Mouse (Mus musculus) heart, postnatal 4 days (tissue): Measurements from ENCODE around the gene Gm960. TPM values are rescaled to one million over a fixed set of nuclear protein-coding genes. Genes with fewer than 3 reads are reported as not detected.

Experiments
- DNase-seq: peaks from one replicate; pipeline ENCODE4 v3.0.0; 2021
- total RNA-seq, 2 experiments: library from RNA; stranded (reverse); gene quantifications; 2 replicates each; pipeline ENCODE4 v1.2.3; 2021

Gene Gm960
- total RNA-seq, 2 experiments from 2014 or later: 0.12 to 0.68 TPM

DNA sequence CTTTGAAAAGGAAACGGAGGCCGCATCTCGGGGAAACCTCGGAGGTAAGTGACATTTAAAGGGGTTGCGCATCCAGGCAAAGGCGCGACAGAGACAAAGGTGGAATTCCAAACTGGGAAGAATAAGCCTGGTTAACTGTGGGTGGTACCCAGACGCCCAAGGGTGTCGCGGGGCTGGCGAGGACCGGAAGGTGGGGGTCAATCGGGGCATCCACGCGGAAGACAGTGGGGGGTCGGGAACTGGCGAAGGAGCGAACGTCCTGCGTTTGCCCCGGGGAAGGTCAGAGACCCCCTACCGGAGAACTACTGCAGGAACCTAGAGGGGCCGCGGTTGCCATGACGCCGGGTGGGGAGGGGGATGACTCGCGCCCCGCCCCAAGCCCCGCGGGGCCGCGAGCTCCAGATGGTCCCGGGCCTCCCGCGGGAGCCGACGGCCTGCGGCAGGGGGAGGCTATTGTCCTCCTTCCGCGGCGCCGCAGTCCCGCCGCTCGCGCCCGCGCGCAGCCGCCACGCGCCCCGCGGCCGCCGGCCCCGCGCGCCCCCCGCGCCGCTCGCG, 13.2 kb upstream of the Gm960 start:
- no peak for DNase-seq

- DNase-seq: no peak
Measured at GRCm38 (mm10) chr19:4711098-4711600, 12.7 kb upstream of the Gm960 start, which contains the start of gene Sptbn2. TSS of gene Sptbn2 (plus strand) at chr19:4711167.

- no peak for DNase-seq
Measured at GRCm38 (mm10) chr19:4708765-4709164, 10.3 kb upstream of the Gm960 start.

DNA sequence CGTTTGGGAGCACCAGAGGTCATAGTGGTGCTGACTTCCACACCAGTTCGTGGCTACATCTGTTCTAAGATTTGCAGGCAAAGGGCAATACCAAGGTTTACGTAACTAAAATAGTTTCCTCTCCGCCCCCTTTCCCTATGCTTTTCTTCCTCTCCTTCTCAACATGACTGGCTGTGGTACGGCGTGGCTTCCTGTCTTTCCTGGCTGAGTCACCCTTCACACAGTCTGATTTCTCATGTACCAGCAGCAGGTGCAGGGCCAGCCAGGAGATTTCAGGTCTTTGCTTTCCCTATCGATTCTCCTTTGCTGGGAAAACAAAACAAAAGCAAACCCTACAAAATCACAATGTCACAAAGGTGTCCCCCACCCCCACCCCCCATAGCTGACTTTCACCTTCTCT, 2.8 kb upstream of the Gm960 start:
- no peak for DNase-seq

GRCm38 (mm10) chr19:4700656-4701055, 2.2 kb upstream of the Gm960 start:
- no peak for DNase-seq

- DNase-seq: no peak
Measured at GRCm38 (mm10) chr19:4699821-4700220, 1.4 kb upstream of the Gm960 start.

- no peak for DNase-seq
Measured at GRCm38 (mm10) chr19:4698856-4699255, 388 bp upstream of the Gm960 start.

DNA sequence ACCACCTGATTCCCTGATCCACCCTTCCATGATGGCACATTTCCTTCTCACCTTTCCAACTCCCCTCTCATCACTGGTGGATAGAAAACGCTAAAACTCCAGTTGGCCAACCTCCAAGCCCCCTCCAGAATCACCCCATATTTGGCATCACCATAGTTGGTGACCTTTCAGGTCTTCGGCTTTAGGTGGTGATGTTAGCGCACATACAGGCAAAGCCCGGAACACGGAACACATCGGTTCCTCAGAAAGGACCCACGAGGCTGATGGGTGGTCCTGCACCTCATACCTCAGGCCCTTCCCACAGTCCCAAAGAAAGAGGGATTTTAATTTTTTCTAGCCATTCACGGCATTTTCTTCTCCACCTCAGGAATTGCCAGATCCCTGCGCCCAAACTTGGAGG, 747 bp downstream of the Gm960 start:
- DNase-seq: no peak

DNA sequence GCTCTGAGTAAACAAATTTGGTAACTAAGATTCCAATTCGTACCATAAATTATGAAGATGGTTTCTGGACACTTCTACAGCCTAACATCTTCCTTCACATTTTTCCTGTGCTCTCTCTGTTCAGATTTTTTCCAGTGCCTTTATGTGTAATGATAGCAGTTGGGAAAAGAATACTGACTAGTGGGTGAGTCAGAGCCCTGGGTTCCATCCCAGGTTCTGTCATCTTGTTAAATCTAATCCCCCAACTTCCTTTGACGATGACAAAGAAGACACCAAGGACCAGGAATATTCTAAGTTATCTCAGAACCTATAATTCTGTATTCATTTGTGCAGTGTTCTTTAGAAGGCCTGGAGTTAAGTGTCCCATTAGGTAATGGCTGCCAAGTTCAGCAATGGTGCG, 1.3 kb downstream of the Gm960 start:
- DNase-seq: no peak

DNA sequence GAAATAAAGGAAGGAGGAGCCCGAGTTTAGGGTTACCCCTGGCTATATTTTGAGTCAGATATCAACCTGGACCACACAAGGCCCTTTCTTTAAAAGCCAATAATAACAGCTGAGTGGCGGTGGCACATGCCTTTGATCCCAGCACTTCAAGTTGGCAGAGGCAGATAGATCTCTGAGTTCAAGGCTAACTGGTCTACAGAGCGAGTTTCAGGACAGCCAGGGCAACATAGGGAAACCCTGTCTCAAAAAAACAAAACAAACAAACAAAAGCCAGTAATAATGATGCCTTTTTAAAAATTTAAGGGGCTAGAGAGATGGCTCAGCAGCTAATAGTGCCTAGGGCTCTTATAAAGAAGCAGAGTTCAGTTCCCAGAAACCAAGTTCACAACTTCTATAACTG, 4.1 kb downstream of the Gm960 start:
- DNase-seq: no peak

- DNase-seq: no peak
Measured at GRCm38 (mm10) chr19:4672401-4672800, 26.1 kb downstream of the Gm960 start.

DNA sequence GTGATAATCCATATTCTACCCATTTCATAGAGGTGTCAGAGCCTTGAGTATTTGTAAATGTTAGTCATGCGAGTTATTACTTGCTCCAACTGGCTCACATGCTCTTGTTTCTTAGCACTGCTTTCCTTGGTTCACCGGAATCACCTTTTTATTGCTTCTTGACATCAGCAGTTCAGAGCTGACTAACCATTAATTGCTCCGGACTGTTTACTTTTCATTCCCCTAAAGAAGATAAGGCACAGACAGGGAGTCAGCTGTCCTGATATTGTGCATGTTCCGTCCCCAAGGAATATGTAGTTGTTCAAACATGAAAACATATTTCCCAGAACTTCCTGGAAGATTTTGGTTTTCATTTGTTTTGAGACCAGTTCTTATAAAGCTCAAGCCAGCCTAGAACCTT, 27.7 kb downstream of the Gm960 start:
- no peak for DNase-seq

DNA sequence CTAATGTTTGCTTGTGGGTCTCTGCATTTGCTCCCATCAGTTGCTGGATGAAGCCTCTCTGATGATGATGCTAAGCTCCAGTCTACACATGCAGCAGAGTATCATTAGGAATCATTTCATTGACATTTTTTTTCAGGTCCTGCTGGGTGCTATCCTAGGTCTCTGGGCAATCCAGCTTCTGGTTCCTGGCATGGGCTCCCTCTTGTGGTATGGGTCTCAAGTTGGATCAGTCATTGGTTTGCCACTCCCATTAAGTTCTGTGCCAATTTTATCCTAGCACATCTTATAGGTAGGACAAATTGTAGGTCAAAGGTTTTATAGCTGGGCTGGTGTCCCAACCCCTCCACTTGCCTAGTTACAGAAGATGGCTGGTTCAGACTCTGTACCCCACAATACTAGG, 31.7 kb downstream of the Gm960 start:
- DNase-seq: no peak

DNA sequence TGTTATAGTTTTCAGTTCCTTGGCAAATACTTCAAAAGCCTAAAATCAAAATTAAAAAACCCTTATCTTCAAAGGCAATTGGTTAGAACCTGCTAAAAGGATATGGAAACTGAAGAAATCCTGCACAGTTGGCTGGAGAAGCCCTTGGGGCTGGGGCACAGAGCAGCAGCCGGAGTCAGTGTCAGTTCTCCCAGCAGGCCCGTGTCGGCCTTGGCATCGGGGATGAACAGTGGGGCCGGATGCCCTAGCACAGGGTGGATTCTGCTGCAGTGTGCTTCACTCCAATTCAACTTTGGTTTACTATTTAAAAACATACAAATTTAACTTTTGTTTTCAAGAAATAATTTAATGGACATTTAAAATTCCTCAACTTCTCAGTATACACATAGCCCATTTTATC, 40.3 kb downstream of the Gm960 start:
- DNase-seq: no peak

DNA sequence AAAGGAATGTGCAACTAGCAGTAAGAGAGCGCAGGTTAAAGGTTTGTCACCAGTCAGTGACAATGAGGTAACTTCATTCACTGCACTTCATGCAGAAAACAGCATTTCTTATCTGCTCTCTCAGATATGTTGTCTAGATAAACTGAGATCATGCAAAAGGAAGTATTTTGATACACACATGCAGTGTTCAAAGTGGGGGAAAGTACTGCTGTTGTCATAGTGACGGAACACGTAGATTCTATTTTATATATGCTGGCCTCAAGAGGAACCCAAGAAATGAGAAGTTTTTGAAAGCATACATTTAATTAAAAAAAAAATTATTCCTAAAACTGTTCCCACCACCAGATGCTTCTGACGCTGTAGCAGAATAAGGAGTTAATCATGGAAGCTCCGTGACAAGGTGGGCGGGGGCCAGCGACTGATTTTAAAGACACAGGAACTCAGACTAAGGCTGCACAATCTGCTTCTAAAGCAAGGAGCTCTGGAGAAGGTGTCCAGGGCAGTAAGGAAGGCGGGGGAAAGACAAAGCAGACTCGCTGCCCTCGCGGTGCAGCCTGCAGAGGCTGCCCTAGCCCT, 51.5 kb downstream of the Gm960 start:
- DNase-seq: no peak

DNA sequence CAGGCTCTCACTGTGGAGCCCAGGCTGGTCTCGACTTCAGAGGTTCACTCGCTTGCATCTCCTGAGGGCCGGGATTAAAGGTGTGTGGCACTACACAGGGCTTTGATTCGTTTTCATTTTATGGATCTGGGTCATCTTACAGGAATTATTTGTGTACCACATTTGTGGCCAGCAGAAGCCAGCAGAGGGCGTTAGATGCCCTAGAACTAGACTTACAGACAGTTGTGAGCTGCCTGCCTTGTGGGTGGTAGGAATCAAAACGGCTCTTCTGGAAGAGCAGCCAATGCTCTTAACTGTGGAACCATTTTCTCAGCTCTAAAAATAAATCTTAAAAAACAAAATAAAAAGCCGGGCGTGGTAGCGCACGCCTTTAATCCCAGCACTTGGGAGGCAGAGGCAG, 54.2 kb downstream of the Gm960 start:
- DNase-seq: no peak

- no peak for DNase-seq
Measured at GRCm38 (mm10) chr19:4635986-4636385, 62.5 kb downstream of the Gm960 start.

GRCm38 (mm10) chr19:4628819-4629218, 69.6 kb downstream of the Gm960 start:
- peak; percentile 80 for DNase-seq

GRCm38 (mm10) chr19:4625829-4626535, 72.5 kb downstream of the Gm960 start:
- no peak for DNase-seq

DNA sequence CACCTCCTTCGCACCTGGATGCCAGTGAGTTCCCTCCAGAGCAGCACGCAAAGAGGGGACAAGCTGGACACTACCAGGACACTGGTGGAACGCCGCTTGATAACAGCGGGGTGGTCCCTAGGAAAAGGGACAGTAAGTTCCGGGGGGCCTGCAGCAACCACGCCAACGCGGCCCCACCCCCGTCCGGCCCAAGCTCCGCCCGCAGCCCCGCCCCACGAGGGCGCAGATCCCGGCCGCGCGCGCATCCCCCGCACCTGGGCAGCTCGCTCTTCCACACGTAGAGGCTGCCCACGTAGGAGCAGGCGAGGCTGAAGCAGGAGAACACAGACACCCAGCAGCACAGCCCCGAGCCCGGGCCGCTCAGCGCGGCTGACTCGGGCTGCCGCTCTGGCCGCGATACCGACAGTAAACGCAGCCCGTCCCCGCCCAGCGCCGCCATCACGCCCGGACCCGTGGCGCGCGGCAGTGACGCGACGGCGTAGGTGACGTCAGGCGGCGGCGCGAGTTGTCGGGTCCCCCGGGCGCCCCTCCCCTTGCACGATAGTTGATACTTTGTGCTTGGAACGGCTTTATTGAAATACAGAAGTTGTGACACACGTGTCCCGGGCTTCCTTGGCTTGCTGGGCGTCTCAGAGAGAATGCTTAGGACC, 73.2 kb downstream of the Gm960 start, which contains the start of gene Rce1:
Gene Rce1 (minus strand): TSS at position 463 of the 650 bp plus-strand sequence.
- DNase-seq: peak; percentile 91

DNA sequence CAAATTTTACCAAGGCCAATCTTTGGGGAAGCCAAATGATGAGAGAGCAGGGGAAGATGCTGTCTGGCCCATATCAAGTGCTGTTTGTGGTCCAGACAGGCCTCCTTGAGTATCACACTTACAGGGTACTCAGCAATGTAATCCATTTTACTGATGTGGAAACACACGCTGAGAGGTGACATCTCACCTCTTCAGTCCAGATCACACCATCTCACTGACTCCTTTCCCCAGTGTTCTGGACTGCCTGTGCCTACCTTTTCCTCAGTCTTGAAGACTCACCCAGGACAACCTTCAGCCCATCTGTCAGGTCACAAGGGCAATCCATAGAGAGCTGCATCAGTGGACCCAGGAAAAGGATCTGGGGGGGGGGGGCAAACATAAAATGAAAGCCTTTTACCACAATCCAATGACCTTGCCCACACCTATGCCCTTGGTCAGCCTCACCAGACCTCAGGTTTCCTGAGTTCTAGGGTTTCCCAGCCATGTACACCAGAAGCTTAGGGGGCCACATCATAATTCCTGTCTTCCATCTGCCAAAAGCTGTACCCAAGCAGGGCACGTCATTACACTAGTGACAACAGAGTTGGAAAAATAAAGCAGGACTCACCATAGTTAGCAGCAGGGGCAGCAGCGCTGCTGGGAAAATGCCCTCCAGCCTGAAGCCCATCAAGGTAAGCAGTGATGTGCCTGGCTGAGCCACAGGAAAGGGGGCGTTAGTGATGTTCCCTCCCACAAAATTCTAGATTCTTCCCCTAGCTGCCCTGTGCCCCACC, 73.9 kb downstream of the Gm960 start:
- DNase-seq: no peak

- no peak for DNase-seq
Measured at GRCm38 (mm10) chr19:4624006-4624405, 74.5 kb downstream of the Gm960 start.

DNA sequence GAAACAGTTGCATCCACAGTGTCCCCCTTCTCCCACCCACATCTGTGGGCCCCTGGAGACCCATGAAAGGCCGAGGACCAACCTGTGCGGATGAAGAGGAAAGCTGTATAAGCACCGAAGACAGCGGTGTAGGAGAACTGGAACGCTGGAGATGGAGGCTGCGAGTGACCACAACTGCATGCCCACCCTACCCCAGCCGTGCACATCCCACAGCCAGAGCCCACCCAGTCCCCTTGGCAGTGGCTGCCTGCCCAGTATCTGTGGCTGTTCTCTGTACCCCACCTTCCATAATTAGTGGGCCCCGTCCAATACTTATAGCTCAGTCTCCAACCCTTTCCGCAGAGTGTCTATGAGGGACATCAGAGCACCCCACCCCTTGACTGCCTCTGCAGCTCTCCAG, 75.0 kb downstream of the Gm960 start:
- no peak for DNase-seq
